Mouse (Mus musculus) erythroblast, embryonic 14.5 days (primary cell): Measurements from ENCODE around the gene Cd4.

ENCODE experiments used
- GATA1 ChIP-seq: IDR thresholded peaks from 2 replicates; pipeline ENCODE4 v1.6.1; 2012; ENCODE audit warnings: low read length, inconsistent platforms, mixed read lengths
- TAL1 ChIP-seq: IDR thresholded peaks from 3 replicates; pipeline ENCODE4 v1.6.1; 2012; ENCODE audit warnings: low read length, inconsistent platforms, mixed read lengths

DNA sequence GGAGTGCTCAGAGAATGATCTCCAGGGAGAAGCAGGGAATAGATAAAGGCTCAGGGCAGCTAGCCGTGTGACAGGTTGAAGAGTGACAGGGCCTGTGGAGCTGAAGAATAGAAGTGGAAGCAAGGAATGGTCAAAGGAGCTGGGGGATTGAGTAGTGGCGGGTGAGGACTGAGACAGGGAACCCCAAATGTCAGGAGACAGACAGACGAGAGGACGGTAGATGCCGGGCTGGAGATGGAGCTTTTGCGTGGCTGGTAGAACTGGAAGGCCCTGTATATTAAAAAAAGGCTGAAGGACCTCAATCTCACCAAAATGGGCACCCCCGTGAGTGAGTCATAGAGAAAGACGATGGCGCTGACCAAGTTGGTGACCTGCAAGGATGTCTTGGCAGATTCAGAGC, 27.5 kb downstream of the Cd4 start:
- TF ChIP-seq TAL1, result no peak
- TF ChIP-seq GATA1, result no peak
